19 mouse cellular contexts compared by ENCODE assay signal in the genomic region with DNA sequence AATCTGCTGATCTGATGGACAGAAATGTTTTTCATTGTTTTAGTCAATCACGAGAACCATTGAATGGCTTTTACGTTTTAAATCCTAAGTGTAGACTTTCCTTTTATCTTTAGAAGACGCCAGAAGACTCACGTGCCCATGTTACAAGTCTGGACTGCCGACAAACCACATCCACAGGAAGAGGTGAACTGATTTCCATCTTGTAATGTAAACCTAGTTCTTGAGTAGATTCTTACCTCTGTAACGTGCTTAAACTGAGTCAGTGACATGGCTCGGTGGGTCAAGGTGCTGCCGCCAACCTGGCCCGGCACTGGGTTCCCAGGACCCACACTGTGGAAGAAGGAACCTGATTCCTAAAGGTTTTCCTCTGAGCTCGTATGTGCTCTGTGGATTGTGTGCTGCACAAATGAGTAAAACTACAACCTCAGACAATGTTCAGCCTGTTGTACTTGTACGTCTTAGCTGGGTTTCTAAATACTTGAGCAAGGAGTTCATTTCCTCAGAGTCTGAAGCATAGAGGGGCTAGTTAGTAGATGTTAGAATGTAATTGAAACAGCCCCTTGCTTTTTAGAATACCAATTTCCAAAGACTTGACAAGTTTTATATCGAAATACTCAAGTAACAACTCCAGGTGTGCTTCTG. TPM values are rescaled to one million over a fixed set of nuclear protein-coding genes. Genes with fewer than 3 reads are reported as not detected.
A peak's percentile ranks its signal among the peaks of the same experiment; 100 is the strongest.
DNase-seq lines count a peak whose midpoint lies in the region; ATAC-seq lines count a peak whose summit lies in the region.
"Had no signal": no experiment of that assay in that cellular context is flagged by ENCODE, and none has a peak within 500 bp of the region (broad histone marks: within the 10 kb centered on the region; RNA-seq: fewer than 3 reads in every experiment).

No protein-coding gene starts in this region.

- DNase-seq in thymus, postnatal 0 days (ENCODE audit: low spot score): peak; percentile 57
- no peak for DNase-seq in thymus, postnatal 36 days
- peak; percentile 42 to 58 for DNase-seq in CD8-positive naive resting alpha-beta T cell, adult 2 months (ENCODE audit: low read depth in 2 of 2, low spot score in 2 of 2)
- peak; percentile 22 for DNase-seq in thymus, postnatal 25 days
- no peak for DNase-seq in cerebellum, adult 9-11 months
- DNase-seq in kidney, postnatal 4 days: no peak
- no peak for DNase-seq in ovary, postnatal 10 days (ENCODE audit: low spot score)
- DNase-seq: adrenal gland, adult 2 months; adrenal gland, postnatal 25 days; cerebellum, adult 18-20 months; cerebellum, postnatal 36 days; forebrain, postnatal 0 days; gastrocnemius, postnatal 14 days; heart, adult 2 months; heart, postnatal 36 days had no signal

- ATAC-seq in inflammation-experienced regulatory T-cells, adult 6 months: peak; percentile 98
- ATAC-seq: forebrain, embryonic 13.5 days; forebrain, postnatal 0 days; hindbrain, embryonic 16.5 days; intestine, embryonic 15.5 days had no signal

RNA-seq across cellular contexts. Expression of a gene that starts 13.5 kb away (rescaled TPM):
- 23.1 and 30.3 TPM in 2 replicates for polyA plus RNA-seq in thymus, postnatal 0 days (2015; fragmentation: Nextera tagmentation; extraction: Ambion mirVana)
- polyA plus RNA-seq in inflammation-experienced regulatory T-cells, adult 6 months (2017; shearing (Covaris generic)): 10 to 100 TPM; 22.3 to 32.3 (median 29.5) TPM

RNA-seq across cellular contexts. Expression of a gene that starts 13.6 kb away (rescaled TPM):
- polyA plus RNA-seq in thymus, postnatal 0 days (2015; fragmentation: Nextera tagmentation; extraction: Ambion mirVana): 88.5 and 94.7 TPM in 2 replicates
- polyA plus RNA-seq in inflammation-experienced regulatory T-cells, adult 6 months (2017; shearing (Covaris generic)): 10 to 100 TPM; 39.1 to 43.4 (median 40.9) TPM

RNA-seq across cellular contexts. Expression of a gene that starts 44.1 kb away (rescaled TPM):
- polyA plus RNA-seq in thymus, postnatal 0 days (2015; fragmentation: Nextera tagmentation; extraction: Ambion mirVana): 33.5 and 37.4 TPM in 2 replicates
- polyA plus RNA-seq in inflammation-experienced regulatory T-cells, adult 6 months (2017; shearing (Covaris generic)): 10 to 100 TPM in 2 of 3 experiments, 1 to 10 TPM in 1; 9.2 to 19.6 (median 12.5) TPM

Comparison
In these comparisons a context has a peak if more than half of its experiments do, and no peak if none do; other contexts are left out.
1. DNase-seq: peak in thymus, postnatal 0 days (single experiment), CD8-positive naive resting alpha-beta T cell, adult 2 months (2 of 2) and thymus, postnatal 25 days (single experiment); none in thymus, postnatal 36 days (0 of 2), cerebellum, adult 9-11 months (single experiment), kidney, postnatal 4 days (0 of 2) and ovary, postnatal 10 days (single experiment).